Mouse (Mus musculus) bone marrow macrophage, adult 2 months (primary cell): ENCODE measurements around the gene Mus81.

ENCODE experiments used
- CTCF ChIP-seq: IDR thresholded peaks from 2 replicates; pipeline ENCODE4 v1.5.1; 2012; ENCODE audit warnings: low read depth, mild to moderate bottlenecking, low read length, moderate library complexity
- POLR2A ChIP-seq: IDR thresholded peaks from 2 replicates; pipeline ENCODE4 v1.6.1; 2012; ENCODE audit warnings: mild to moderate bottlenecking, low read depth, low read length, borderline replicate concordance

DNA sequence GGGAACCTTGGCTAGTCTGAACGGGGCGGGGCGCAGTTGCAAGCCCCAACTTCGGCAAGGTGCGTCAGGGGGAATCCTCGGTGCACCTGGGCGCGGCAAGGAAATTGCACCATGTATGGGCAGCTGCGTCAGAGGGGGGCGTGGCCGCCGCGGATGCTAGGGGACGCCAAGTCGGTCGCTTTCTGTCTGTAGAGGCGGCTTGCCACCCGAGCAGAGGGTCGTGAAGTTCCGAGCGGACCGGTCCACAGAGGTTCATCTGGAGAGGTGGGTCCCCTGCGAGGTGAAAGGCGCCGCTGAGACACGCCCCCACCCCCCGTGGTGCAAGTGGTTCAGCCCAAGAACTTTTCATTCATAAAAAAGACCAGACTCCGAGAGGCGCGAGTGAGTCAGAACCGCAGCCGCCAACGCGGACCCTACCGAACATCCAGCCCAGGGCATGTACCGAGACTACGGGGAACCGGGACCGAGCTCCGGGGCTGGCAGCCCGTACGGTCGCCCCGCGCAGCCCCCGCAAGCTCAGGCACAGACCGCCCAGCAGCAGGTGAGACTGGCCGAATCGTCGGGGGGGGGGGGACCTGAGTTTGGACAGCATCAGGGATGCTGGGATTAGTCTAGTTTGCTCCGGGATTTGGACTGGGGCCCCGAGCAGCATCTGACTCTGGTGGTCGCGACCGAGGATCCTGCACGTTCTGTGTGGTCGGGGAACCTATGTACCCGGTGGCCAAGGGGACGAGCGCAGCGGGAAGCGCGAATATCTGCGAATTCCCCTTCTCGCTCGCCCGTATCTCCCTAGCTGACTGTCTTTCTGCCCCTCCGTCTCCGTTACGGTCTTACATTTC lies 40.5 kb downstream of the Mus81 start, which contains the start of gene Fosl1:
- no peak for TF ChIP-seq CTCF
- no peak for TF ChIP-seq POLR2A
